Mouse (Mus musculus): ENCODE measurements around the gene Galk1.

Galk1 gene

GRCm38 (mm10) chr11:115971016-115971415, 41.5 kb downstream of the Galk1 start:
- DNase-seq = no peak

DNA sequence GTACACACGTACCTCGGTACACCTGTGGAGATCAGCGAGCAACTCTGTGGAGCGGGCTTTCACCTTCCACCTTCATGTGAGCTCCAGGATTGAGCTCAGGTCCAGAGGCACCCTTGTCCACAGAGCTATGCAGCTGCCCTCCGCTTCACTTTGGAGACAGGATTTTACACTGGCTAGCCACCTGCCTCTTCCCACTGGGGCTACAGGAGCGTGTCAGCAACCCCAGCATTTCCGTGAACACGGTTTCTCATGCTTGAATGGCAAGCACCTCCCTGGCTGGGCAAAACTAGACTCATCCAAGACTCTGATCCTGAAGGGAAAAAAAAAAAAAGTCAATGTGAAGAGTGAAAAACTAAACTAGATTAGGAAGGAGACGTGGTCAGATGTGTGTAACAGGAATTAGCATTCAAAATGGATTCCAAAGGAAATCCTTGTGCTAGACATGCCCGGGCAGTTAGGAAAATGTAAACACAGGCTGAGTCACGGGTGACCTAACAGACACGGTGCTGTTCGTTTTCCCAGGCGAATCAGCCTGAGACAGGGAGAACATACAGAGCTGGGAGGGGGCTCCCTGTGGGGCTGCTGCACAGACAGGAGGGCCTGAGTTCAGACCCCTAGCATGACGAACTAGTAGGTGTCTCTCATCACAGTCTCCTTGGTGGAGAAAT, 42.4 kb downstream of the Galk1 start:
- no peak for DNase-seq

DNA sequence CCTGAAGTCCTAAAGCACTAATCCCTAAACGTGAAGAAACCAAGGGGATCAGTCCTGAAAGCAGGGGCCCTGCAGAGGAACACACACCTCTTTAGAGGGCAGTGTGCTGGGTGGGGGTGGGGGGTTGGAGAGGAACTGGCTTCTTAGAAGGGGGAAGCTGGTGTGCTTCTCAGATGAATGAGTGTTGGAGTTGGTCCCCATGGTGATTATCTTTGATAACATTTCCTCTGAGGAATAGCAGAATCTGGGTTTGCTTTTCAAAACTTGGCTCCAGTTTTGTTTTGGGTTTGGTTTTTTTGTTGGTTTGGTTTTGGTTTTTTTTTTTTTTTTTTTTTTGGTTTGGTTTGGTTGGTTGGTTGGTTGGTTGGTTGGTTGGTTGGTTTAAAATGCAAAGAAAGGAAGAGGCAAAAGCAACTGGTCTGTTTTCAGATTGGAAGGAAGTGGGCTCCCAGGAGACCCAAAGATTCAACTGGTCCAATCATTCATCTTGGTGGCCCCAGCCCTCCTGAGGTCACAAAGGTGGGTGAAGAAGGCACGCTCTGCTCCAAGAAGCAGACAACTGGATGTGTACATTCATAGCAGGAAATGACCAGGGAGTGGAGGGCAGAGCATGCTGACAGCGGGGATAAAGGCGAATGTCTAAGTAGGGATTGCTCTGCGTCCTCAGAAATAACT, 43.7 kb downstream of the Galk1 start:
- no peak for DNase-seq

- no peak for DNase-seq
These were observed 47.4 kb downstream of the Galk1 start for GRCm38 (mm10) chr11:115964977-115965604.

GRCm38 (mm10) chr11:115962651-115963412, 49.7 kb downstream of the Galk1 start:
- no peak for DNase-seq

DNA sequence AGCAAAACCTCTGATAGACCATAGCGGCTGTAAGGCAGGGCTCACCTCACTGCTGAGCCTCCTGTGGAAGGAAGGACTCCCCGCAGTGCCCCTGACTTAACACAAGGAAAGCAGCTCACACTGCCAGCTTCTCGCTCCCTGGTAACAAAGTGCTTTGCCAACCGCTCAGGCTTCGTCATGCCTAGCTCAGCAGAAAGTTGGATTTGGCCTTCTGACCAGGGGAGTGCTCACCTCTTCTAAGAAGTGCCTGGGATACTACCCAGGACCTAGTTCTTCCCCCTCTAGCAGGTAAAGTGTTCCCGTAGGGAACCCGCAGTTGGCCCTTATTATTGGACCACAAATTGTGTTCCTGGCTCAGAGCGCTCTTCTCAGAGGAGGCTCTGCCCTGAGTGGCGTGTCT, 53.5 kb downstream of the Galk1 start:
- no peak for DNase-seq

All from right cerebral cortex, postnatal 14 days (tissue).